Mouse (Mus musculus): ENCODE data around the gene Kcnj1.
A peak's percentile ranks its signal among the peaks of the same experiment; 100 is the strongest.

The Kcnj1 gene

GRCm38 (mm10) chr9:32394761-32395161, 22.5 kb downstream of the Kcnj1 start:
- DNase-seq (ENCODE audit: low spot score in 2 of 2): no peak

GRCm38 (mm10) chr9:32400212-32400611, 27.9 kb downstream of the Kcnj1 start:
- no peak for DNase-seq (ENCODE audit: low spot score in 2 of 2)

- no peak for DNase-seq (ENCODE audit: low spot score in 2 of 2)
Observed at GRCm38 (mm10) chr9:32400662-32401161, 28.4 kb downstream of the Kcnj1 start.

- DNase-seq (ENCODE audit: low spot score in 2 of 2): peak in 1 of 2 experiments; percentile 47
Observed at GRCm38 (mm10) chr9:32405191-32405925, 33.1 kb downstream of the Kcnj1 start.

GRCm38 (mm10) chr9:32408730-32409059, 36.4 kb downstream of the Kcnj1 start:
- no peak for DNase-seq (ENCODE audit: low spot score in 2 of 2)

- DNase-seq (ENCODE audit: low spot score in 2 of 2): no peak
Observed at GRCm38 (mm10) chr9:32409060-32409961, 37.0 kb downstream of the Kcnj1 start.

GRCm38 (mm10) chr9:32410671-32411070, 38.4 kb downstream of the Kcnj1 start:
- DNase-seq (ENCODE audit: low spot score in 2 of 2): no peak

GRCm38 (mm10) chr9:32411507-32411906, 39.2 kb downstream of the Kcnj1 start:
- DNase-seq (ENCODE audit: low spot score in 2 of 2): no peak

- no peak for DNase-seq (ENCODE audit: low spot score in 2 of 2)
Observed at GRCm38 (mm10) chr9:32412836-32413580, 40.7 kb downstream of the Kcnj1 start.

GRCm38 (mm10) chr9:32414956-32415355, 42.7 kb downstream of the Kcnj1 start:
- DNase-seq (ENCODE audit: low spot score in 2 of 2): no peak

GRCm38 (mm10) chr9:32415952-32416351, 43.7 kb downstream of the Kcnj1 start:
- DNase-seq (ENCODE audit: low spot score in 2 of 2): no peak

- no peak for DNase-seq (ENCODE audit: low spot score in 2 of 2)
Observed at GRCm38 (mm10) chr9:32417466-32418116, 45.3 kb downstream of the Kcnj1 start.

GRCm38 (mm10) chr9:32420711-32421110, 48.4 kb downstream of the Kcnj1 start:
- no peak for DNase-seq (ENCODE audit: low spot score in 2 of 2)

- no peak for DNase-seq (ENCODE audit: low spot score in 2 of 2)
Observed at GRCm38 (mm10) chr9:32425321-32425720, 53.0 kb downstream of the Kcnj1 start.

GRCm38 (mm10) chr9:32431061-32431460, 58.8 kb downstream of the Kcnj1 start:
- DNase-seq (ENCODE audit: low spot score in 2 of 2): no peak

- no peak for DNase-seq (ENCODE audit: low spot score in 2 of 2)
Observed at GRCm38 (mm10) chr9:32434241-32435213, 62.2 kb downstream of the Kcnj1 start.

GRCm38 (mm10) chr9:32443115-32443514, 70.8 kb downstream of the Kcnj1 start:
- no peak for DNase-seq (ENCODE audit: low spot score in 2 of 2)

- no peak for DNase-seq (ENCODE audit: low spot score in 2 of 2)
Observed at GRCm38 (mm10) chr9:32443817-32444216, 71.5 kb downstream of the Kcnj1 start.

GRCm38 (mm10) chr9:32444453-32445201, 72.3 kb downstream of the Kcnj1 start:
- DNase-seq (ENCODE audit: low spot score in 2 of 2): no peak

- peak in 1 of 2 experiments; percentile 8 for DNase-seq (ENCODE audit: low spot score in 2 of 2)
Observed at GRCm38 (mm10) chr9:32445789-32446188, 73.5 kb downstream of the Kcnj1 start.
